Mouse (Mus musculus) brain, embryonic 14.5 days (tissue): Measurements from ENCODE around the gene Slc35c1.

Experiments
- CTCF ChIP-seq: fragments of 200-500 bp; IDR thresholded peaks from 2 replicates; pipeline ENCODE4 v1.5.1; 2012; ENCODE audit warnings: inconsistent platforms, mild to moderate bottlenecking, moderate library complexity, borderline replicate concordance; ENCODE audit not compliant: insufficient read depth, insufficient read length; ENCODE audit errors: extremely low read depth
- POLR2A ChIP-seq: fragments of 200-500 bp; IDR thresholded peaks from 2 replicates; pipeline ENCODE4 v1.6.1; 2012; ENCODE audit warnings: mild to moderate bottlenecking, inconsistent platforms, borderline replicate concordance; ENCODE audit not compliant: poor library complexity, insufficient read depth, insufficient read length, severe bottlenecking; ENCODE audit errors: extremely low read depth

GRCm38 (mm10) chr2:92424462-92425308, 35.7 kb downstream of the Slc35c1 start:
- TF ChIP-seq CTCF (no peak), POLR2A (no peak)
